Mouse (Mus musculus): ENCODE data around the gene Canx.

The Canx gene

DNA sequence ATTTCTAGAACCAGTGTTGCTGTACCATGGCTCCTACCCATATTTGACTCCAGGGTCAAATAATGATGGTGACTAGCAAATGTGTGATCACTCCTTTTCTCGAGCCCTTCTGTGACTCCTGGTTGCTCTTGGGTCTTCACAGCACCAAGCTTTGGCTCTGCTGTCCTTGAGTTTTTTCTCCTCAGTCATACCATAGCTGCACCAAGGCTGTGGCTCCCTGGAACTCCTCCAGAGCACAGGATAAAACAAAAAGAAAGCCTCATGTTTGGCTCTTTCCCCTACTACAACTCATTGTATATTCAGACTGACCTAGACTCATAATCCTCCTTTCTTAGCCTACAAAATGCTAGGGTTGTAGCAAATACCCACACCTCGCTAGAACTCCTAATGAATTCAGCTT, 52.7 kb downstream of the Canx start:
- DNase-seq = no peak

DNA sequence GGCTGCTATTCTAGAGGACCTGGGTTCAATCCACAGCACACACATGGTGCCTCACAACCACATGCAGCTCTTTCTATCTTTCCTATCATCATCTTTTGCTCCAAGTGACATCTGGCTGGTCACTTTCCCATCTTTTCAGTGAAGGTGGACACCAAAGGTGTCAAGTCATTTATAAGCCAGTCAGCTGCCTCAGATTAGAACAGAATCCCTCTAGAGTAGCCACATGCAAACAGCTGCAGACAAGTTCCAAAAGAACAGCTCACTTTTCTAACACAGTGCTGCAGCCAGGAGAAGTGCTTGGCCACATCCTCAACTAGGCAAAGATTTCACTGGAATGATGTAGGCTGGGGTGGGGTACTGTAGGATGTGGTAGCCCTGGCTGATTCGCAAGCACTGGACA, 55.6 kb downstream of the Canx start:
- DNase-seq = no peak

DNA sequence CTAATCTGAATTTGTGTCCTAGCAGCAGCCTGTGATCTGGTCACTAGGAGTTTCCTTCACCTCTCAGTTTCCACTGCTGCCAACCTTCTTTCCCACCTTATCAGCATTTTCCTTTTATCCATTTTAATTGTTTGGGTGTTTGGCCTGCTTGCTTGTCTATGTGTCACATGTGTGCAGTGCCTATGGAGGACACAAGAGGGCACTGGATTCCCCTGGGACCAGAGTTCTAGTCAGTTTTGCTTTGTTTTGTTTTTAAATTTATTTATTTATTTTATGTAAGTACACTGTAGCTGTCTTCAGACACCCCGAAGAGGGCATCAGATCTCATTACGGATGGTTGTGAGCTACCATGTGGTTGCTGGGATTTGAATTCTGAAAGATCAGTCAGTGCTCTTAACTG, 56.3 kb downstream of the Canx start:
- DNase-seq = no peak

DNA sequence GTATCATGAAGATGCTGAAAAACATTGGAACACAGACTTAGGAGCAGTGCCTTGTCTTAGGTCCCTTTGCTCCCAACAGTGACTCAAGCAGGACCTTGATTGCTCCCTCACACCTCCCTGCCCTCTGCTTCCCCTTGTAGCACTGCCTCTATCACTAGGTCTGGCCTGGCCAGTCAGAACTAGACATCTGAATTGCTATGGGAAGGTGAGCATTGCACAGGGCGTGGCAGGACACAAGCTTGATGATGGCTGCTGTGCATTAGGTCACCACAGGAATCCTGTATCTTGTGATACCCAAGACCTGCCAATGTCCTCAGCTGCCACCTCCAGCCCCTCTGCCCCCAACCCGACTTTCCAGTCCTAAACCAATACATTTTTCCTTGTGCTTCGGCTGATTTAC, 58.5 kb downstream of the Canx start:
- DNase-seq = no peak

DNA sequence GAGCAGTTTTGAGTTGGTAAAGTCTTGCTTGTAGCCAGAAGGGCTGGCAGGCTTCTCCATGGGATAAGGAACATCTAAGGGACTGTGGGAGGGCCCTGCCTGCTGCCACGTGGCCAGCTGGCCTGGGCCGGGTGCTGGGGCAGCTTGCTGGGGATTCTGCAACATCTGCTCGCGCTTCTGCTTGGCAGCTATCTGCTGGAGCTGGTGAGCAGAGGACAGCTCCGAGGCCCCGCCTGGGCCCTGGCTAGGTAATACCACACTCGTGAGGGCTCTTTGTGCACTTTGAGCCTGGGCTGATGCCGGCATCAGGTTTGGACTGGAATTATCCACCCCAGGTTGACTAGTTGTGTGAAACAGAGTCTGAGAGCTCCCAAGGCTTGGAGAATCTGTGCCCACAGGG, 59.5 kb downstream of the Canx start:
- DNase-seq = no peak

DNA sequence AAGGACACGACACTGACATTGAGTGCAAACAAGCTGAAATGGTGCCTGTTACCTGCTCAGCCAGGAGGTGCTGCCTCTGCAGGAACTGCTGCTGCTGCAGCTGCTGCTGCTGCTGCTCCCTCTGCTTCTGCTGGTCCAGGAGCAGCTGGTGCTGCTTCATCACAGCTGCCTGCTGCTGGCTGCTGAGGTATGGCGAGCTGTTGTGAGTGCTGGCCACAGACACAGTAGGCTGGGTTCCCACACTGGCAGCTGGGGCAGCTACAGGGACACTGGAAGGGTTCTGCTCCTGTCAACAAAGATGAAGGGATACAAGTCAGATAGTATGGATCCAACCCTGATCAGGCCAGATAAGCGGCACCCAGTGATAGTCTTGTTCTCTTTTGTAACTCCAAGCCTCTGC, 62.3 kb downstream of the Canx start:
- DNase-seq = no peak

DNA sequence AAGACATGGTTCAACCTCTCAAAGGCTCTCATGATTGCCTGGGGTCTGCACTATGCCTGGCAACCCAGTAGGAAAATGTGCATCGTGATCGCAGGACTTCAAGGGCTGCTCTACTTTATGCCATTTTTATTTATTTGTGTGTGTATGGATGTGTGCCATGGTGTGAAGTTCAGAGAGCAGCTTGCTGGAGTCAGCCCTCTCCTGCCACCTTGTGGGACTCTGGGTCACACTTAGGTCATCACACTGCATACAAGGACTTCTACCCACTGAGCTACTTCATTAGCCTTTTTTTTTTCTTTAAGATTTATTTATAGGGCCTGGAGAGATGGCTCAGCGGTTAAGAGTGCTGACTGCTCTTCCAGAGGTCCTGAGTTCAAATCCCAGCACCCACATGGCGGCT, 63.5 kb downstream of the Canx start:
- DNase-seq = peak in 1 of 2 experiments; percentile 52

DNA sequence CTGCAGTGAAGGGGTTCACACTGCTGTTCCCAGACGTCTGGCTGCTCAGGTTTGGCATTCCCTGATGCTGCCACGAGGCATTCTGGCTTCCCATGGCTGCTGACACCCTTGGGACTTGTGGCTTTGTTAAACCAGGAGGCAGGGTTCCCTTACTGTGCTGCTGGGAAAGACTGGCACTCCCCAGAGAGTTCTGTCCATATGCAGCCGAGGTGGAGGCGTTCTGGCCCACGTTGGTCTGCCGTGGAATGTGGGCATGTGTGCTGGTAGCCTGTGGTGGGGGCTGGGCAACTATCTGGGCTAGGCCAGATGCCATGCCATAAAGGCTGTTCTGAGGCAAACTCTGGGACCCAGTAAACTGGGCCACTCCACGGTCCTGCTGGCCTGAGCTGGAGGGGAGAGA, 67.2 kb downstream of the Canx start:
- DNase-seq = no peak

DNA sequence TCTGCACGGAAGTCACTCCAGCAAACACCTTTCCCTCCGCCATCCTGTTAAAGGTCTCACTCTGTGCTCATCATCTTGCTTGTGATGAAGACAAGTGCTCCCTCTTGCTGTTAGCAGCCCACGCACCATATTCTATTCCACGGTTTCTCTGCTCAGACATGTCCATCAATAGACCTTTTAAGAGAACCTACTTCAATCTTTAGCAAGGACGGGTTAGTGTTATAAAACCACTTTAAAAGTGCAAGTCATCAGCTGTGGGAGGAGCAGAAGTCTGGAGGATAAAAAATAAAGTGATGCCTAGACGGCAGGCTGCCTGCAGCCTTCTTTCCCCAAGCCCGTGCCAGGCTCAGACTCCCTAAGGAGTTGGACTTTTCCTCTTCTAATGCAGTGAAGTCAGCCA, 68.9 kb downstream of the Canx start:
- no peak for DNase-seq

DNA sequence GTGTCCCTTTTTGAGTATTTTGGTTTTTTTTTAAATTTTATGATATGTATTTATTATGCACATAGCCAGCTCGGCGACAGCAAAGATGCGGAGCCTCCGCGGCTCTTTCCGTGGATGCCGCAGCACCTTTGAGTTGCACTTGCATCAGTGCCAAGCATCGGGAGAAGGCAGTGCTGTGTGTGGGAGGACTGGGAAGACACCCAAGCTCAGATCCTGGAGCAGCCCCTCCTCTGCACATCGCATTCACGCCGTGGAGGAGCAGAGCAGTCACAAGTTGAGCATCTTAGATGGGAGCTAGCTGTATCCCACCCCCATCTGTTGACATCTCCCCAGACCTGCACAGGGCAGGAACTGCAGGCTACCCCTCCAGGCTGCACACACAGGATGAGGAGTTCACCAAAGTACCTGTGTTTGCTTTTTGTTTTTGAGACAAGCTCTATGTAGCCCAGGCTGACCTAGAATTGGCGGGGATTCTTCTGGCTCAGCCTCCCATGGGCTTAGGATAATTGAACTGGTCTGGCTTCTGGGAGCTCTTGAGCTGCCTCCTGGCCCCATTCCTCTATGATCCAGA, 71.4 kb downstream of the Canx start:
- DNase-seq = peak; percentile 70 to 72

DNA sequence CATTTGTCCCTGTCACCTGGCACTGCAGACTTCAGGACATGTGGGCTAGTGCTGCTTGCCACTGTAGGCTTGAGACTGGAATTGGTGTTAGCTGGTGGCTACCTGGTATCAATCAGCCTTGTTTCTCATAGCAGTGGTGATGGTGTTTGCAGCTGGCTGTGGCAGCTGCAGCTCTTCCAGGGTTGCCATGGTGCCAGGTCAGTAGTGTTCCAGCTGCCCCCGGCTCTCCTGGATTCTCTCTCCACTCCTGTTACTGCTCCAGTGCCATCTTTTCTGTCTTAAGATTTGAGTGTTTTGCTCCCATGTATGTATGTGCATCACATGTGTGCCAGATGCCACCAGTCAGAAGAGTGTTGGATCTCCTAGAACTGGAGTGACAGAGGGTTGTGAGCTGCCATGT, 72.1 kb downstream of the Canx start:
- DNase-seq = no peak

DNA sequence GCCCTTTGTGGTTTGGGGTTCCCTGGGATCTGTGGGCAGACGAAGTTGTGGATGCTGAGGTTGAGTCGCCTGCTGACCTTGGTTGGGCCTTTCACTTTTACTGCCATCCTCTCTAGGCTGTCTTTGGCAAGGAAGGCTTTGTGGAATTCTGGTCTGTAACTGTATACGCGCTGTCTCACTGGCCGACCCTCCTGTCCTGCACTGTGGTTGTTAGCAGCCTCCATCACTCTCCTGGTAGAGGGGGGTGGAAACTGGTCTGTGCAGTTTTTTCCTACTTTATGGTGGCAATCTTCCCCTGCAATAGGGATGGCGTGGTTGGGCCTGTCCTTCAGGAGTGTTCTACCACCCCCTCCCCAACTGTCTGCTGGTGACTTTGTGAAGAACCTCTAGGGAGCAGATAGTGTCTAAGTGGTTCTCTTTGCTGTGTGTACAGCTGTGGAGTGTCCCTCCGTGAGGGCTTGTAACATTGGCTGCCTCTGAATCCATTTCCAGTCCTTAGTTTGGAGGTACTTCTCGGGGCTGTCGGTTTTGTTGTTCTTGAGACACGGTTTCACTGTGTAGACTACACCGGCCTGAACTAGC, 72.7 kb downstream of the Canx start:
- no peak for DNase-seq

DNA sequence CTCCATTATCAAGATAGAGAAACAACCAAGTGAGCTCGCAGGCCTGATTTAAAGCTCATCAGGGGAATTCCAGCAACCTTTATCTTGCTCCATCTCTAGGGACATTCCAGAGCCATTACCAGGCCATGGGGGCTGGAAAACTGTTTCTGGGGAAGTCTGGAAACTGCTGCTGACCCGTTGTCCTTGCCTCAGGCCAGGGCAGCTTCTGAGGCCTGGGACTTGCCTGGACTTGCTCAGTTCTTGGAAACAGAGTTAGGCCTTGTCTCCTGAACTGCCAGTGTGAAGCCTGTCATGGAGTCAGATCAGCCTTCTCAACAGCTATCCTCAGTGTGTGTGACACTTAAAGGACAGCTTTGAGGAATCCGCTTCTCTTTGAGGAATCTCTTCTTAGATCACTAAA, 73.3 kb downstream of the Canx start:
- no peak for DNase-seq

DNA sequence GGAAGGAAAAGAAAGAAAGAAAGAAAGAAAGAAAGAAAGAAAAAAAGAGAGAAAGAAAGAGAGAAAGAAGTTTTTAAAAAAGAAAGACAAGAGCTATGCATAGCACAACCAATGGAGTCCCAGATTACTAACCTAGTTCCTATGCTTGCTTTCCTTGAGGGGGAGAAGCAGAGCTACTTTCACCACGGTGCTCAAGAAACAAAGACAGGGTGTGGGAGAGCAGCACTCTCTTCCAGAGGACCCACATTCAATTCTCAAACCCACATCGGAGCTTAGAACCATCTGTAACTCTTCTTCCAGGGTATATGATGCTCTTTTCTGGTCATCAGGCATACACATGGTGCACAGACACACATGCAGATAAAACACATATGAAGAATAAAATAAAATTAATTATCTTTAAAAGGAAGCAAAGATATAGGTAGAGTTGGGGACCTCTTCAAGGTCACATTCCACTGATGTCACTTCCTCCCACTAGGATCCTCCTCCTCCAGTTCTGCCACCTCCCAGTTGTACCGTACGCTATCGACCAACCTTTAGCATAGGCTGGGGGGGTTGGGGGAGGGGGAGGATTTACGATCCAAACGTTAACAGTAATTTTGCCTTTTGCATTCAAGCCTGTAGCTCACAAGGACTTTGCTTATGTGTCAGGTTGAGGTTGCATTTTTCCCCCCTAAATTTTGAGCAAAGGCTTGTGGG, 76.9 kb downstream of the Canx start:
- DNase-seq = no peak

DNA sequence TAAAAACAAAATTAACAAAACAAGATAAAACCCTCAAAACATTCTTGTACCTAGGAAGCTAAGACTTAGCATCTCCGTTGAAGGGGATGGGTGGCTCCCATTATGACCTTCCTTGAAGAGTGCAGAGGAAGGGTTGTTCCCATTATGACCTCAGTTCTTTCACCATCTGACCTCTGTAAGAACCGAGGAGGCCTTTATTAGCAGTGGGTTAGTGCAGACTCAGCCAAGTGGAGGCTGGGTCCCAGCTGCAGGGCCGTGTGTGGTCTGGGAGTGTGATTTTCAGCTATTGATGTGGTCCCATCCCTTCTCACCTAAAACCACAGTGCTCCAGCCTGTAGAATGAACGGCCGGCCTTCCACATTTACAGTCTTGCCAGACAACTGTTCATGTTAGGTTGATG, 80.2 kb downstream of the Canx start:
- DNase-seq = no peak

All from cerebellum, postnatal 25 days (tissue).